Mouse (Mus musculus) lung, embryonic 16.5 days (tissue): ENCODE data around the gene Tfeb. TPM values are rescaled to one million over a fixed set of nuclear protein-coding genes. Genes with fewer than 3 reads are reported as not detected.

Source experiments
- ATAC-seq: fragments of 200-750 bp; cut with Nextera tagmentation; 2 replicates; pipeline ENCODE4 v1.8.0; 2017; ENCODE audit warnings: low read depth, mild to moderate bottlenecking, moderate library complexity
- H3K27ac ChIP-seq: fragments of 300-500 bp; sonication (generic); 2 replicates; pipeline ENCODE4 v1.5.1; 2014; ENCODE audit warnings: mild to moderate bottlenecking, control low read depth, low read length
- H3K27me3 ChIP-seq: fragments of 300-500 bp; sonication (generic); 2 replicates; pipeline ENCODE4 v1.6.1; 2014; ENCODE audit warnings: low read depth, low read length, mixed read lengths; ENCODE audit not compliant: control insufficient read depth, insufficient read depth
- H3K36me3 ChIP-seq: fragments of 300-500 bp; sonication (generic); 2 replicates; pipeline ENCODE4 v1.6.1; 2014; ENCODE audit warnings: low read length; ENCODE audit not compliant: control insufficient read depth, insufficient read depth
- H3K4me1 ChIP-seq: fragments of 300-500 bp; sonication (generic); replicated peaks from 2 replicates; pipeline ENCODE4 v1.6.1; 2014; ENCODE audit warnings: low read length, mixed read lengths; ENCODE audit not compliant: control insufficient read depth, insufficient read depth
- H3K4me2 ChIP-seq: fragments of 300-500 bp; sonication (generic); 2 replicates; pipeline ENCODE4 v1.6.1; 2014; ENCODE audit warnings: low read depth, low read length, control low read depth
- H3K4me3 ChIP-seq: fragments of 300-500 bp; sonication (generic); 2 replicates; pipeline ENCODE4 v1.5.1; 2014; ENCODE audit warnings: mild to moderate bottlenecking, low read length, control low read depth
- H3K9ac ChIP-seq: fragments of 300-500 bp; sonication (generic); 2 replicates; pipeline ENCODE4 v1.6.1; 2014; ENCODE audit warnings: low read length, control low read depth
- H3K9me3 ChIP-seq: fragments of 300-500 bp; sonication (generic); 2 replicates; pipeline ENCODE4 v1.6.1; 2016; ENCODE audit warnings: low read length; ENCODE audit not compliant: control insufficient read depth
- WGBS: fragments of 180-500 bp; shearing (Covaris S2); extraction: QIAGEN DNeasy Blood & Tissue Kit; methylation state at CpG from one replicate; pipeline ENCODE4 v1.1.7; 2014; 5-methylcytosine and 5-hydroxymethylcytosine counted together
- polyA plus RNA-seq: library from polyadenylated mRNA; unstranded; fragments of >200 nt; fragmentation: Nextera tagmentation; extraction: Ambion mirVana; gene quantifications from 2 replicates; pipeline ENCODE4 v1.2.1, GENCODE M21; 2015

The Tfeb gene
- polyA plus RNA-seq, 1 experiment from 2014 or later = 13.1 TPM

DNA sequence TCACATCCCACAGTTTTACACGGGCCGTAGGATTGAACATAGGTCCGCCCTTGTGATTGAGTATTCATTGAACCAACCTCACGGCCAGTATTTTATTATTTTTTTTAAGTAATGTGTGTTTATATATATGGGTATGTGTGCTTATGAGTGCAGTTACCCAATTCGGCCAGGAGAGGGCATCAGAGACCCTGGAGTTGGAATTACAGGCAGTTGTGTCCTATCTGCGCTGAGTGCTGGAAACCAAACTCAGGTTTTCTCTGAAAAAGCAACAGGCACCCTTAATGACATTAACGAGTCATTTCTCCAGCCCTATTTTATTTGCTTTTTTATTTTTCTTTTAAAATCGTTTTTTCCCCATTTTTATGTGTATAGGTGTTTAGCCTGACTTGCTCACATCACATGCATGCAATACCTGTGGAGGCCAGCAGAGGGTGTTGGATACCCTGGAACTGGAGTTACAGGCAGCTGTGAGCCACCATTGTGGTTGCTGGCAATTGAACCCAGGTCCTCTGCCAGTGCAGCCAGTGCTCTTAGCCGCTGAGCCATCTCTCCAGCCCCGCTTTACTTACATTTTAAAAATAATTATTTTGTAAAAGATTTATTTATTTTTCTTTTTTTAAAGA lies 8.0 kb downstream of the Tfeb start:
- Histone ChIP-seq H3K36me3 (no peaks in the 10 kb centered on the region), H3K4me1 (peaks cover 16% of the 10 kb centered on the region), H3K27ac (no peak overlapping the region), H3K4me3 (no peak overlapping the region), H3K9ac (no peak overlapping the region), H3K4me2 (no peak overlapping the region), H3K9me3 (peaks cover 5% of the 10 kb centered on the region; the same call in 1 of the 2 replicates), H3K27me3 (no peaks in the 10 kb centered on the region)
- 86% methylated on average over 10 of the region's 10 CpGs for WGBS
- ATAC-seq = no peak

GRCm38 (mm10) chr17:47748791-47749553 lies 12.1 kb downstream of the Tfeb start:
- peak; percentile 90 for ATAC-seq
- H3K9ac ChIP-seq = 0 out of 2 replicates have a peak overlapping the region, but pooled peaks have one; percentile 20
- H3K4me2 ChIP-seq = no peak overlapping the region
- H3K27ac ChIP-seq = peak overlapping the region; percentile 25
- peaks cover 8% of the 10 kb centered on the region; the same call in 1 of the 2 replicates for H3K9me3 ChIP-seq
- WGBS = 40% methylated on average over 14 of the region's 14 CpGs
- no peaks in the 10 kb centered on the region for H3K36me3 ChIP-seq
- peaks cover 17% of the 10 kb centered on the region for H3K4me1 ChIP-seq
- H3K27me3 ChIP-seq = no peaks in the 10 kb centered on the region
- H3K4me3 ChIP-seq = no peak overlapping the region

GRCm38 (mm10) chr17:47749626-47750025 lies 12.8 kb downstream of the Tfeb start:
- peaks cover 20% of the 10 kb centered on the region for H3K4me1 ChIP-seq
- H3K9me3 ChIP-seq = peaks cover 7% of the 10 kb centered on the region; the same call in 1 of the 2 replicates
- H3K27ac ChIP-seq = peak overlapping the region; percentile 25; the same call in 1 of the 2 replicates
- H3K27me3 ChIP-seq = no peaks in the 10 kb centered on the region
- H3K9ac ChIP-seq = no peak overlapping the region
- no peaks in the 10 kb centered on the region for H3K36me3 ChIP-seq
- no peak overlapping the region for H3K4me2 ChIP-seq
- WGBS = 79% methylated on average over 3 of the region's 3 CpGs
- ATAC-seq = no peak
- no peak overlapping the region for H3K4me3 ChIP-seq

GRCm38 (mm10) chr17:47750101-47750500 lies 13.3 kb downstream of the Tfeb start:
- H3K9me3 ChIP-seq = 0 out of 2 replicates have a peak, but pooled peaks cover 3% of the 10 kb centered on the region
- H3K27me3 ChIP-seq = no peaks in the 10 kb centered on the region
- no peak overlapping the region for H3K9ac ChIP-seq
- H3K4me1 ChIP-seq = peaks cover 20% of the 10 kb centered on the region
- no peak overlapping the region for H3K4me3 ChIP-seq
- H3K27ac ChIP-seq = no peak overlapping the region
- no peak for ATAC-seq
- H3K4me2 ChIP-seq = no peak overlapping the region
- 51% methylated on average over 6 of the region's 6 CpGs for WGBS
- no peaks in the 10 kb centered on the region for H3K36me3 ChIP-seq

- H3K27ac ChIP-seq = no peak overlapping the region
- H3K9me3 ChIP-seq = 0 out of 2 replicates have a peak, but pooled peaks cover 3% of the 10 kb centered on the region
- H3K27me3 ChIP-seq = no peaks in the 10 kb centered on the region
- no peak overlapping the region for H3K4me2 ChIP-seq
- H3K9ac ChIP-seq = no peak overlapping the region
- 64% methylated on average over 5 of the region's 5 CpGs for WGBS
- peaks cover 20% of the 10 kb centered on the region for H3K4me1 ChIP-seq
- H3K4me3 ChIP-seq = no peak overlapping the region
- no peak for ATAC-seq
- no peaks in the 10 kb centered on the region for H3K36me3 ChIP-seq
Observed at GRCm38 (mm10) chr17:47751811-47752210, 15.0 kb downstream of the Tfeb start.

DNA sequence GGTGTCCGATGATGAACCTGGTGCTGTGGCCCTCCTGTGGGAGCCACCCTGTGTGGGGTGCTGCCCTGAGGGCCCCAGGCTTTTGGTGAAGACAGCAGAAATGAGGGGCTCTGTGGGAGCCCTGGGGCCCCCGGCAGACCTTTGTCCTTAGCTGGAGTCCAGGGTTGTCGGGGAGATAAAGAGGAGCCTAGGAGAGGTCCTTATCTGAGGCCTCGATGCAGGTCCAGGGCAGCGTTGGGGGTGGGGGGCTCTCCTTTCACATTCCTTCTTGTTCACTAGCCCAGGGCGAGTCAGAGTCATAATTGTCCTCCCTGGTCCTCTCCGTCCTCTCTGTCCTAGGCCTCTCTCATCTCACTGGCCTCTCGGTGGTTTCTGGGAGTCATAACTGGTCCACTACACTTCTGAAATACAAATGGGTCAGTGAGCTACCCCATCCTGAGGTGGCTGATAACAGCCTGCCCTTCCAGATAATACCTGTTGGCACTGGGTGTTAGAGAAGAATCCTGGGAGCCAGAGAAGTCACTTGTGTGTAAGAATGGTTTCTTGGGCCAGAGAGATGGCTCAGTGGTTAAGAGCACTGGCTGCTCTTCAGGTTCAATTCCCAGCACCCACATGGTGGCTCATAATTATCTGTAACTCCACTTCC lies 16.4 kb downstream of the Tfeb start:
- Histone ChIP-seq H3K4me2 (no peak overlapping the region), H3K4me1 (peaks cover 17% of the 10 kb centered on the region)

GRCm38 (mm10) chr17:47754246-47754645 lies 17.4 kb downstream of the Tfeb start:
- peaks cover 11% of the 10 kb centered on the region; the same call in 1 of the 2 replicates for H3K4me1 ChIP-seq
- H3K4me2 ChIP-seq = no peak overlapping the region
- WGBS = 71% methylated on average over 11 of the region's 13 CpGs
- no peaks in the 10 kb centered on the region for H3K27me3 ChIP-seq
- H3K4me3 ChIP-seq = no peak overlapping the region
- ATAC-seq = peak; percentile 51; the same call in 1 of the 2 replicates
- no peak overlapping the region for H3K9ac ChIP-seq
- H3K36me3 ChIP-seq = no peaks in the 10 kb centered on the region
- H3K27ac ChIP-seq = no peak overlapping the region
- H3K9me3 ChIP-seq = 0 out of 2 replicates have a peak, but pooled peaks cover 3% of the 10 kb centered on the region

More for the DNA sequence above, 16.4 kb downstream of the Tfeb start:
- Histone ChIP-seq H3K9me3 (0 out of 2 replicates have a peak, but pooled peaks cover 3% of the 10 kb centered on the region), H3K36me3 (no peaks in the 10 kb centered on the region), H3K27ac (no peak overlapping the region), H3K9ac (no peak overlapping the region), H3K4me3 (no peak overlapping the region), H3K27me3 (no peaks in the 10 kb centered on the region)
- WGBS = 46% methylated on average over 8 of the region's 8 CpGs
- no peak for ATAC-seq

- Histone ChIP-seq H3K4me2 (no peak overlapping the region), H3K9me3 (0 out of 2 replicates have a peak, but pooled peaks cover 3% of the 10 kb centered on the region), H3K4me3 (no peak overlapping the region), H3K9ac (no peak overlapping the region), H3K4me1 (peaks cover 7% of the 10 kb centered on the region; the same call in 1 of the 2 replicates), H3K27me3 (no peaks in the 10 kb centered on the region), H3K36me3 (no peaks in the 10 kb centered on the region), H3K27ac (no peak overlapping the region)
- ATAC-seq = no peak
- 22% methylated on average over 5 of the region's 6 CpGs for WGBS
Observed at GRCm38 (mm10) chr17:47756366-47756765, 19.5 kb downstream of the Tfeb start.
